In the genomic region with DNA sequence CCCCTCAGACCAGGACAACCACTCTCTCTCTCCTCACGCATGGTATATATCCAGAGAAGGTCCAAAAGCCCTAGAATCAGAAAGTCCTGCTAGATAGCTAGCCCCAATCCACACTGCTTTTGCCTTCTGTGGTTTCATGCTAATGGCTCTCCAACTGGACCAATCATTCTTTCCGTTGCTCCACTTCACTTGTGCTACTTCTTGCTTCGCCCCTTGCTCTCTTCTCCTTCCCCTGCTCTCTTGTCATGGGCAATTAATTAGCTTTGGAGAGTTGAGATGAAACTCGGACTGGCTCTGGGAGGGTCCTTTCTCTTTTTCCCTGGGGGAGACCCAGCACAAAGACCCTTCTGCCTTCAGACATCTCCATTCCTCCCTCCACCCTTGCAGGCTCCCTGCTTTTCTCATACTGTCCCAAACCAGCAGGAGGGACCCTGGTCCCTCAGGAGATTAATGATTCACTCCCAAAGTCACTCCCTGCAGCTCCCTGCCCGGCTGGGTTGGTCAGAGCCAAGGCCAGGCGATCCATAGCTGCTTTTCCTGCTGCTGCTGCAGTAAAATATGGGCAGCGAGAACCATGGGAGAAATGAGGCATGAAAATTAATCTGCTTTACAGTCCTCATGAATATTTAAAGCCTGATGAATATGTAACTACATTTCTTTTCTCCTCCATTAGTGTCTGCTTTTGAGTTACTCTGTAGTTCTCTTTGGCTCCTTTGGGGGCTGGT, we compare ENCODE assay signal across 11 mouse cellular contexts.
DNase-seq lines count a peak whose midpoint lies in the region; ATAC-seq and TF ChIP-seq lines count a peak whose summit lies in the region.
"Had no signal": no experiment of that assay in that cellular context is flagged by ENCODE, and none has a peak within 500 bp of the region (broad histone marks: within the 10 kb centered on the region; RNA-seq: fewer than 3 reads in every experiment).

No protein-coding gene starts in this region.

- no peak overlapping the region for H3K4me3 ChIP-seq in hindbrain, embryonic 11.5 days (ENCODE audit: low read depth, low read length)
- no peak overlapping the region for H3K4me3 ChIP-seq in kidney, postnatal 0 days (replicated peaks; ENCODE audit: low read depth, low read length)
- H3K4me3 ChIP-seq: embryonic facial prominence, embryonic 13.5 days; liver, embryonic 13.5 days had no signal

- peak; percentile 58 for DNase-seq in embryo, embryonic 11 days
- DNase-seq in hindbrain, embryonic 11.5 days (ENCODE audit: low spot score), result peak; percentile 64
- DNase-seq in kidney, postnatal 0 days (ENCODE audit: low spot score), result peak; percentile 68
- peak; percentile 43 for DNase-seq in neural tube, embryonic 10.5 days (ENCODE audit: extremely low spot score, low spot score)
- no peak for DNase-seq in gastrocnemius, adult 8-10 months (ENCODE audit: low spot score in 2 of 2)
- DNase-seq in cerebellum, adult 11-12 months, result no peak
- DNase-seq: gastrocnemius, postnatal 14 days; heart, postnatal 4 days; liver, embryonic 13.5 days had no signal

- no peak overlapping the region for H3K9ac ChIP-seq in hindbrain, embryonic 11.5 days (ENCODE audit: low read depth, low read length)
- no peak overlapping the region for H3K9ac ChIP-seq in kidney, postnatal 0 days (ENCODE audit: low read depth, low read length)
- H3K9ac ChIP-seq: embryonic facial prominence, embryonic 13.5 days; liver, embryonic 13.5 days had no signal

- 0 out of 2 replicates have a peak, but pooled peaks cover under 1% of the 10 kb centered on the region for H3K27me3 ChIP-seq in hindbrain, embryonic 11.5 days (ENCODE audit: control insufficient read depth, insufficient read depth, low read length)
- H3K27me3 ChIP-seq in kidney, postnatal 0 days (ENCODE audit: insufficient read depth, low read length), result no peaks in the 10 kb centered on the region
- H3K27me3 ChIP-seq: liver, embryonic 13.5 days had no signal

- H3K4me1 ChIP-seq in hindbrain, embryonic 11.5 days (replicated peaks; ENCODE audit: control insufficient read depth, insufficient read depth, low read length), result peaks cover 22% of the 10 kb centered on the region
- H3K4me1 ChIP-seq in kidney, postnatal 0 days (replicated peaks; ENCODE audit: insufficient read depth, low read length), result peaks cover 18% of the 10 kb centered on the region; the same call in 1 of the 2 replicates

- H3K4me2 ChIP-seq in hindbrain, embryonic 11.5 days (replicated peaks; ENCODE audit: low read depth, low read length), result no peak overlapping the region
- peak overlapping the region; percentile 6; the same call in 1 of the 2 replicates for H3K4me2 ChIP-seq in kidney, postnatal 0 days (ENCODE audit: low read length)
- H3K4me2 ChIP-seq: embryonic facial prominence, embryonic 13.5 days; liver, embryonic 13.5 days had no signal

- WGBS in hindbrain, embryonic 11.5 days, result 19% methylated on average over 7 of the region's 7 CpGs
- 16% methylated on average over 7 of the region's 7 CpGs for WGBS in kidney, postnatal 0 days

- H3K36me3 ChIP-seq in hindbrain, embryonic 11.5 days (ENCODE audit: control insufficient read depth, insufficient read depth, low read length), result no peaks in the 10 kb centered on the region
- H3K36me3 ChIP-seq in kidney, postnatal 0 days (ENCODE audit: insufficient read depth, low read length), result no peaks in the 10 kb centered on the region
- H3K36me3 ChIP-seq: embryonic facial prominence, embryonic 13.5 days; liver, embryonic 13.5 days had no signal

- no peak for TF ChIP-seq CTCF in kidney, postnatal 0 days (IDR thresholded peaks at IDR 0.05; ENCODE audit: low read depth)

- no peaks in the 10 kb centered on the region for H3K9me3 ChIP-seq in hindbrain, embryonic 11.5 days (ENCODE audit: control insufficient read depth, low read length)
- H3K9me3 ChIP-seq in kidney, postnatal 0 days (replicated peaks; ENCODE audit: low read length), result no peaks in the 10 kb centered on the region
- H3K9me3 ChIP-seq: embryonic facial prominence, embryonic 13.5 days; liver, embryonic 13.5 days had no signal

- peak overlapping the region; percentile 73 for H3K27ac ChIP-seq in hindbrain, embryonic 11.5 days (ENCODE audit: low read depth, low read length)
- no peak overlapping the region for H3K27ac ChIP-seq in kidney, postnatal 0 days
- H3K27ac ChIP-seq: embryonic facial prominence, embryonic 13.5 days; liver, embryonic 13.5 days had no signal

- ATAC-seq in hindbrain, embryonic 11.5 days (ENCODE audit: low FRiP score), result peak; percentile 85
- ATAC-seq in kidney, postnatal 0 days (replicated peaks; ENCODE audit: low FRiP score, low read depth), result no peak; the same call in 1 of the 2 replicates
- no peak for ATAC-seq in megakaryocyte-erythroid progenitor cell, adult 5-6 weeks (replicated peaks; ENCODE audit: low FRiP score, low TSS enrichment, poor library complexity, severe bottlenecking)

Comparison
In these comparisons a context has a peak if more than half of its experiments do, and no peak if none do; other contexts are left out.
1. DNase-seq: peak in embryo, embryonic 11 days (single experiment), hindbrain, embryonic 11.5 days (single experiment), kidney, postnatal 0 days (single experiment) and neural tube, embryonic 10.5 days (single experiment); none in gastrocnemius, adult 8-10 months (0 of 2) and cerebellum, adult 11-12 months (single experiment).